Mouse (Mus musculus): ENCODE measurements around the gene Cyp2d11.
A peak's percentile ranks its signal among the peaks of the same experiment; 100 is the strongest.

Cyp2d11 gene

DNA sequence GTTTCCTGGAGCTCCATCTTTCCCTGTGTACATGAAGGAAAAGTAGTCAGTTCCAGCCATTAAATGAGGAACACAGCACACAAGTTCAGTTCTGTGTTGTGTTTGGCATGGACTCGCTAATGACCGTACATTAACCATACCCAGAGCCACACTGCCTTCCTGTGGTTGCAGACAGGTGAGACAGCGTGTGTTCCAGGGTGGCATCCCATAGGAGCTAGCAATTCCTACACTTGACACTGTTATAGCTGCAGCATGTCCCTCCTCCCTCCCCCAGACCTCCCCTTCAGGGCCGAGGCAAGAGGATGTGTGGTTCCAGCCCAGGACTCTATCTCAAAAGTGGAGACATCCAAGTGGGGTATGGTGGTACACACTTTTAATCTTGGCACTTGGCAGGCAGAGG, 43.5 kb downstream of the Cyp2d11 start:
- no peak for DNase-seq

DNA sequence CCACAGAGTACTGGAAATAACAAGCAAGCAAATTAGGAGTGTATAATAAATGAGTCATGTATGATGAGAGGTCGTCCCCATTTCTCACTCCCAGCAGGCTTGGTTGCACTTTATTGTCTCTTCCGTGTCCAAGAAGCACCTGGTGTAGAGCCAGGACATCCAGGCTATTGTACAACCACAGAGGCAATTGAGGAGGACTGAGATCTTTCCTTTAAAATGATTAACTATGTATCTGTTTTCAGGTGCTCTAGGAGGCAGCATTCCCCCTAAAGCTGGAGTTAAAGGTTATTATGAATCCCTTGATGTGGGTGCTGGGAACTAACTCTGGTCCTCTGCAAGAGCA, 44.9 kb downstream of the Cyp2d11 start:
- no peak for DNase-seq

DNA sequence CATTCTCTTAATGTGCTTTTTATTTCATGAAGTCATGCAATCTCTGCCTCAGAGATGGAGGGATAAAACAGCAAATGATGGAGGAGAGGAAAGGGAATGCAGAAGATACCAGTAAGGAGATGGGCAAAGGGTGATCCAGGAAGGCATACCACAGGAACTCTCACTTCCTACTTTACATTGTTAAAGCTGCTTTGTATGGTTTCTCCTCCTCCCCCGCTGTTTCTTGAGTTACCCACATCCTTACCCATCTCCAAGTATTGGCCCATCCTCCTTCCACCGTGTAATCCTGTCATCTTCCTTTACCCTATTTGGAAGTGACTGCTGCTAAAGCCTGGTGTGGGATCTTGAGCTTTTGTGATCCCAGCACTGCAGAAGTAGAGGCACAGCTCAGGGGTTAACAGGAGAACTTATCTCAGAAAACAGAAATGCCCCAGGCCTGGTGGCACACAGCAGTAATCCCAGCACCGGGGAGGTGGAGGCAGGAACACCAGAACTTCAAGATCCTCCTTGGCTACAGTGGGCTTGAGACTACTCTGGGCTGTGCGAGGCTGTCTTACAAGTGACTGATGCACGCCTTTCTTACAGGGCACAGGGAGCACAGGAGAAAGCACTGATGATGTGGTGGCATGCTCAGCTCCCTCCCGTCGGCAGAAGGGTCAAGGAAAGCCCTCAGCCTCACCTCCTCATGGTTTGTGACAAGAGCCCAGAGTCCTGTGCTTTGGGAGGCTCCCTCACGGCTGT, 45.4 kb downstream of the Cyp2d11 start:
- DNase-seq, result no peak

DNA sequence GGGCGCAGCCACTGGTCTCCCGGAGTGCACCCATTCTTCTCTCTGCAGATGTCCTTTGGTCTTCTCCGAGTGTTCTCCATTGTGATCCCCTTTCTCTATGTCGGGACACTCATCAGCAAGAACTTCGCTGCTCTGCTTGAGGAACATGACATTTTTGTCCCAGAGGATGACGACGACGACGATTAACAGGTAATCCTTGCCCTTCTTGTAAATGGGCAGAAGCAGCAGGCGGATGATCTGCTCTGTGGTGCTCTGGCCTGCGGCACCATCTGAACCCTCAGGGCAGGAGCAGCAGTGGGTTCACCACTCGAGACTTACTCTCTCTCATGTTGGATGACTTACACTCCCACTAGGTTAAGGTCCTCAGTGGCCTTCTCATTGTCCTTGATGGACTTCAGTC, 46.0 kb downstream of the Cyp2d11 start:
- no peak for DNase-seq

DNA sequence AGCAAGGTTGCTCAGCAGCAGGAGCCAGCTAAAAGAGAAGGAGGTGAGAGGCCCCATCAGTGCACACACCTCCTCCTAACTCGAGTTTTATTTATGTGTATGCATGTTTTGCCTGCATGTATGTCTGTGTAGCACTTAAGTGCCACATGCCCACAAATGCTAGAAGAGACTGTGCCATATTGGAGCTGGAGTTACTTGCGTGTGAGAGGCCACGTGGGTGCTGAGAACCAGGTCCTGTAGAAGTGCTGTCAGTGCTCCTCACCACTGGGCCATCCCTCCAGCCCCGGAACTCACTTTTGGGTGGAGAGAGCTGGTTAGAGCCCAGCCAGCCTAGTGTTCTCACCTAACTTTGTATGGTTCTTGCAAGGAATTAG, 46.5 kb downstream of the Cyp2d11 start:
- no peak for DNase-seq

DNA sequence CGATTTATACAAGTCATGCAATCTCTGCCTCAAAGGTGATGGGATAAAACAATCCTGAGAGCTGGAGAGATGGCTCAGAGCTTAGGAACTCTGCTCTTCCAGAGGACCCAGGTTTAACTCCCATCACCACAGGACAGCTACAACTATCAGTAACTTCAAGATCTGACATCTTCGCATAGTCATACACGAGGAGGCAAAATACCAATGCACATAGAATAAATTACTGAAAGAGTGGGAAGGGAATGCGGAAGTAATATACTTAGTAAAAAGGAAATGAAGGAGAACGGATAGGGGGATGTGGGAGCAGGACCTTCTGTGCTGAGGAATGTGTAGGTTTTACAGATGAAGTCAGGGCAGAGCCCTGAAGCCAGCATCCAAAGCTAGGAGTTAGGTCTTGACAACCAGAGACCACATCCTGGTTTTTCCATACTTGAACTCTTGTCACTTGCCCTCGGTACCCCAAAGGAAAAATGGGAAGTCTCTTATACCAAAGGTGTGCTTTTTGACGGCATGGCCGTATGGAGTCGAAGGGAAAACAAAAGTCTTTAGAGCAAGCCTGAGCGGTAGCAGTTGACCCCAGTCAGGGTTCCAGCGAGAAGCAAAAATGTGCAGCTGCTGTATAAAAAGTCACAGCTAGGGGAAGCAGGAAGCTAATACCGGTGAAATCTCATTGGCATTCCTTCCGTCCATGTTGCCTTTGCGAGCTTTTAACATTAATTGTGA, 47.1 kb downstream of the Cyp2d11 start:
- no peak for DNase-seq

DNA sequence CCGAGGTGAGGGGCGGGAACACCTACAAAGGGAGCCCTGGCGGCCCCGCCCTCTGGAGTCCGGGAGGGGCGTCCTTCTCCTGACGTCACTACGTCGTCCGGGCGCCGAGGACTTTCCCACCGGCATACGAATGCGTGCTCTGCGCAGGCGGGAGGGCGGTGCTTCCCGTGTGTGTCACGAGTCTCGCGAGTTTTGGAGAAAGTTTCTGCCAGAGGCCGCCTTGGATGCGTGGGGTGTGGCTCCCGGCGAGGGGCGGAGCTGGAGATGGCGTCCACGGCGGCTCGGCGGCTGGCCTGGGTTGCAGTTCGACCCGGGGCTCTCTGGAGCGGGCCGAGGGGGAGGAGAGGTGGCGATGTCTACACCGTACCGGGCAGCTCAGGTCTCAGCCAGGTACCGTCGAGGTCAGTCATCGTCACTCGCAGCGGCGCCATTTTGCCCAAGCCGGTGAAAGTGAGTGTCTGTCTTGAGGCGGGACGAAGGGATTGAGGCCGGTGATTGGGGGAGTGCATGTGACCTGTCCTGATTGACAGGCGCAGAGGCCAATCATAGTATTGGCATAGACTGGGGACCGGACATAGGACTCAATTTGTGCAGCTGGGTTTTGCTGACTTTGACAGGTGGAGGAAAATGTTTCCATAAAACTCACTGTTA, 47.9 kb downstream of the Cyp2d11 start:
- peak; percentile 96 to 98 for DNase-seq

DNA sequence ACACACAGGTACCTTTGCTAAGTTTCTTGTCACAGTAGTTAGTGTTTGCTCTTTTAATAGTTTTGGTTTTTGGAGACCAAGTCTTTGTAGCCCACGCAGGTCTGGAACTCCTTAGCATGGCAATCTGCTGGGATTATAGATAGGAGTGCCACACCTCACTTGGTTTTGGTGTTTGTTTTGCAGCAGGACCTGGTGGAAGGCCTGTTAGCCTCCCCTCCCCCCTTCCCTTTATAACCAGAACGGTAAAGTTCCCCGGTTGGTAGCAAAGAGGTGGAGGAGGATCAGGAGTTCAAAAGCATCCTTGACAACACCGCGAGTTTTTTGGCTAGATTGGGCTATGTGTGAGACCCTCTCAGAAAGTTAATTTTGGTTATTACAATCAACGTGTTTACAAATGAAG, 48.9 kb downstream of the Cyp2d11 start:
- no peak for DNase-seq

DNA sequence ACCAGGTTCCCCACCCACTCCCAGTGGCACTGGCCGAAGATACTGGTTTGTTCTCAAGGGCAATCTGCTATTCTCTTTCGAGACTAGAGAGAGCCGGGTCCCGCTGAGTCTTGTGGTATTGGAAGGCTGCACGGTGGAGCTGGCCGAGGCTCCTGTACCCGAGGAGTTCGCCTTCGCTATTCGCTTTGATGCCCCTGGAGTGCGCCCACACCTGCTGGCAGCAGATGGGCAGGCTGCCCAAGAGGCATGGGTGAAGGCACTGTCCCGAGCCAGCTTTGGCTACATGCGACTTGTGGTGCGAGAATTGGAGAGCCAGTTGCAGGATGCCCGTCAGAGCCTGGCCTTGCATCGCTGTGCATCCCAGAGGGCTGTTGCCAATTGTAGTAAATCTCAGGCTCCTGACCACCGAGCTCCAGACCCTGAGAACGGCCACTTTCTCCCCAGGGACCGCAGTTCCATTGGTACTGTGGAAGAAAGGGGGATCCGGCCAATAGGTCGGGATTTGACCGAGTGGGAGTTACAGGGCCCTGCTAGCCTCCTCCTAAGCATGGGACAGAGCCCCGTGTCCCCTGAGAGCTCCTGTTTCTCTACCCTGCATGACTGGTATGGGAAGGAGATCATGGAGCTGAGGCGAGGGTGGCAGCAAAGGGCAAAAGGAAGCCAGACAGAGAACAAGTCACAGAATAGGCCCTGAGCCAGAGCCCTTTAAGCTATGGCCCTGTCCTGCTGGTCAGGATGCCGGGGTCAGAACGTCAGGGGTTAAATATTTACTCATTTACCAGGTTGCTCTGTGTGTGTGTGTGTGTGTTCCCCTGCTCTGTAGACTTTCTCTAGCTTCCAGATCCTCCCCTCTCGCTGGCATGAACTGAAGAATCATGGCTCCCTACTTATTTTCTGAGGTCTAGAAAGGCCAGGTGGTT, 50.2 kb downstream of the Cyp2d11 start:
- DNase-seq, result no peak

DNA sequence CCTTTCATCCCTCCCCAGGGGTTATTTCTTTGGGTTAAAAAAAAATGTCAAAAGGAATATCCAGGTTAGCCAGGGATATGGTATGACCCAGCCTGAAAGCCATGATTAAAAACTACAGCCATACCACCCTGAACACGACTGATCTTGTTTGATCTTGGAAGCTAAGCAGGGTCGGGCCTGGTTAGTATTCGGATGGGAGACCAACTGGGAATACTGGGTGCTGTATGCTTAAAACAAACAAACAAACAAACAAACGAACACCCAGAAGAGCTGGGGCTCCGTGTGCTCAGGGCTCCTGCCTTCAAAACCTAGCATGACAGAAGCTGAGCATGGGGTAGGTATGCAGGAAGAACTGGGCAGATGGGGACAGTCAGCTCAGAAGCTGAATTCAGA, 51.3 kb downstream of the Cyp2d11 start:
- no peak for DNase-seq

DNA sequence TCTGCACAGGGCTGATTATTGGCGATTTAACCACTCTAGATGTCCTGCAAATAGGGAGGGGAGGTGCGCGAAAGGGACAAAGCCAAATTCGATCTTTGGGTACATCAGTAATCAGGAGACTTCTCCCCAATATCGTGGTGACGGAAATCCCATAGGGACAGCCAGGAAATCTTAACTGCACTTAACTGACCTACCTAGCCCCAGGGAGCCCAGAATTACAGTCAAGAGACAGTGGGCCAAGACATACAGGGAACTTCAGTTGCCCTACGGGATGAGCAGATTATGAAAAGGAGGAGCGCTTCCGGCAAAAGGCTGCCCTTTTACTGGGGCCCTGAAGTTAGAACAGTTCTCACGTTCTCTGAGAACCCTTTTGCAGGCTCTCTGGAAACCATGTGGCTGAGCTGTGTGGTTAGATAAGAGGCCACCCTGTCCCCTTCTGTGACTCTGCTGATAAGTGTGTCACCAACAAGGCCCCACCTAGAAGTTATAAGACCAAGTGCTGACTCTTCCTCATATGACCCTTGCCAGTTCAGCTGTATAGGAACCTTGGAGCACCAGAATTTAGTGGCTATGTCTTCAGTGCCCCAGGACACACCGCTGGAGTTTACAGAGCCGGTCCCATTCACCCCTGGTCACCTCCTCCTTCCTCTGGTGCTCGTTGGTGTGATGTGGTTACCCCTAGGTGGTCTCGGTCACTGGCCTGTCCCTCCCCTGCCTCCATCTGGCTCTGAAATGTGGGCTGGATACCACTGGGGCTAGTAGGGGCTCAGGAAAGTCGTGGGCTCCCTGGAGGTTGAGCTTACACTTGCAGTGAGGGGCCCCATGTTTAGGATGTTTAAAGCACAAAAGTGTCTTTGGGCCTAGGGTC, 51.9 kb downstream of the Cyp2d11 start:
- DNase-seq, result no peak

DNA sequence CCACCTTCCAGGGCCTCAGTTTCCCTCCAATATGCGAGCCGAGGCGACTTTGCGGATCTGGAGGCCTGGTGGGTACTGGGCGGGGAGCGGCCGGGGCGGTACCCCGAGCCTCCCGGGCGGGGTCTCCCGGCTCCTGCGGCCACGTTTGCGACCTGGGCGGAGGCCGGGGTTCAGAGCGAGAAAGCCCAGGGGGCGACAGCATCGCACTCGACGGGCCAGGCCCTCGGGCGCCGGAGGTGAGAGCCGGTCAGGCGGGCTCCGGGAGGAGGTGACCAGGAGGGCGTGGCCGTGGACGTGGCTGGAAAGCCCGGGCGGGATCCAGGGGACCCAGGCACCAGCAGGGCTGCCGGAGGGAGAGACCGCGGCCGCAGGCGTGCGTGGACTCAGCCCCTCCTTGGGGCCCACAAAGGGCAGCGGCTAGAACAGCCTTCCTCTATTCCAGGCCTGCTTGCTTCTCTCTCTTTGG, 52.8 kb downstream of the Cyp2d11 start:
- DNase-seq, result peak in 1 of 2 experiments; percentile 51

DNA sequence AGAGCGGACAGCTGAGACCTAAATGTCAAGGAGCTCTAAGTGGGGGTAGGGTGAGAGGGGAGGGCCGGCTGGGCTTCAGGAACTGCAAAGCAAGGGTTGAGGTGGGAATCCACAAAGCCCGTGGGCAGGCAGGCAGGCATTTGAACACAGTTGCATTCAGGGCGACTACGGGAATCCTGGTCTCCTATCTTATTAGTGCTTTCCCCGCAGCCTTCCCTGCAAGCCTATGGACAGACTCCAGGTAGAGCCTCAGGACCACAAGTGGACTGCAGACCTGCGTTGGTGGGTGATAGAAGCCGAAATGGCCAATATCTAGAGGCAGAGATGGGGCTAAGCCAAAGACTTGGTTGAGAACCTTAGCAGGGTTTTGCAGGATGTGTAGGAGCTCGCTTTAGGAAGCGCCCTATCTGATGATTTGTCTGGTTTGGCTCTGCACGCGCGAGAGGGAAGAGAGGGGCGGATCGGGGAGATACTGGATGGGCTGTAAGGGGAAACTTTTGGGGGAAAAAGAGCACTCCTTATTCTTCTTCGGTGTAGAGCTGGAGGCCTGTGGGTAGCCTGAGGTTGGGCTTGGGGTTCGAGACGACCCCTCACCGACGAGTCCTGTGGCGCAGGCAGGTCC, 53.3 kb downstream of the Cyp2d11 start:
- DNase-seq, result no peak

DNA sequence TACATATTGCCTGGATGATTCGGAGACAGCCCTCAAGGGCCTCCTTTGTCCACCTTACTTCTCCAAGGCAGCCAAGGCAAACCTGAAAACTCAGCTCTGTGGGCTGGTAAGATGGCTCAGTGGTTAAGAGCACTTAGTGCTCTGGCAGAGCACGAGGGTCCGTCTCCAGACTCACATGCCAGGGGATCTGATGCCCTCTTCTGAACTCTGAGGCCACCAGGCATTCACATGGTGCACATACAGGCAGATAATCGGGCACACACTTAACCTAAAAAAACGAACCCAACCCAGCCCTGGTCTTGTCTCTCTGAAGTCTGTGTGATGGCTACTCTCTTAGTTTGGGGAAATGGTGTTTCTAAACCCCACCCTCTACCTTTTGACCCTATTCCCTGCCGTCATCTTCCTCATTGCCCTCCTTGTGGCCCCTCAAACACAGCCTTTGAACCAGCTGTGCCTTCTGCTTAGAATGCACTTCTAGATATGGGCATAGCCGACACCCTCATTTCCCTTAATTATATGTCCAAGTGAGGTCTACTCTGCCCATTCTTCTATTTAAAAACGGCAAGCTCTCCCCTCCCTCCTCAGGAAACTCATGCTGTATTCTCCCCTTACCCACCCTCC, 54.1 kb downstream of the Cyp2d11 start:
- DNase-seq, result no peak

Measured in thymus, postnatal 36 days (tissue).